Comparison of ENCODE assay signal across 26 mouse cellular contexts in genomic region chr9:118793151-118793785, GRCm38 (mm10).
A peak's percentile ranks its signal among the peaks of the same experiment; 100 is the strongest.
DNase-seq lines count a peak whose midpoint lies in the region; ATAC-seq and TF ChIP-seq lines count a peak whose summit lies in the region.
"Had no signal": no experiment of that assay in that cellular context is flagged by ENCODE, and none has a peak within 500 bp of the region (broad histone marks: within the 10 kb centered on the region; RNA-seq: fewer than 3 reads in every experiment).

No protein-coding gene starts in this region.

- H3K36me3 ChIP-seq in midbrain, embryonic 11.5 days (ENCODE audit: control insufficient read depth, insufficient read depth, low read length) = no peaks in the 10 kb centered on the region
- H3K36me3 ChIP-seq in midbrain, embryonic 16.5 days (ENCODE audit: control insufficient read depth, insufficient read depth, low read length) = no peaks in the 10 kb centered on the region
- H3K36me3 ChIP-seq in ES-E14 (ENCODE audit: control insufficient read depth, insufficient read depth, low read length, poor library complexity, severe bottlenecking) = no peaks in the 10 kb centered on the region
- H3K36me3 ChIP-seq: embryonic facial prominence, embryonic 13.5 days; embryonic facial prominence, embryonic 15.5 days; forebrain, embryonic 15.5 days had no signal

- no peak overlapping the region for H3K9ac ChIP-seq in midbrain, embryonic 11.5 days (ENCODE audit: low read length)
- H3K9ac ChIP-seq in midbrain, embryonic 16.5 days (ENCODE audit: low read depth, low read length) = no peak overlapping the region
- H3K9ac ChIP-seq in ES-E14 (ENCODE audit: insufficient read depth, low read depth, low read length, poor library complexity, severe bottlenecking) = no peak overlapping the region
- H3K9ac ChIP-seq: embryonic facial prominence, embryonic 13.5 days; embryonic facial prominence, embryonic 15.5 days; forebrain, embryonic 13.5 days; forebrain, embryonic 15.5 days; forebrain, postnatal 0 days had no signal

- WGBS in midbrain, embryonic 11.5 days = 78% methylated on average over 14 of the region's 21 CpGs
- 84% methylated on average over 14 of the region's 21 CpGs for WGBS in midbrain, embryonic 16.5 days

- no peak overlapping the region for H3K4me2 ChIP-seq in midbrain, embryonic 11.5 days
- no peak overlapping the region for H3K4me2 ChIP-seq in midbrain, embryonic 16.5 days (ENCODE audit: low read length)
- H3K4me2 ChIP-seq: embryonic facial prominence, embryonic 13.5 days; embryonic facial prominence, embryonic 15.5 days; forebrain, embryonic 13.5 days; forebrain, embryonic 15.5 days had no signal

- H3K4me3 ChIP-seq in midbrain, embryonic 11.5 days (ENCODE audit: low read depth, low read length) = no peak overlapping the region
- no peak overlapping the region for H3K4me3 ChIP-seq in midbrain, embryonic 16.5 days (ENCODE audit: low read depth, low read length)
- H3K4me3 ChIP-seq in ES-E14 (ENCODE audit: insufficient read depth in 1 of 2, low read depth in 1 of 2, low read length in 2 of 2, poor library complexity in 1 of 2, severe bottlenecking in 1 of 2) = peak overlapping the region in 1 of 2 experiments; percentile 9; a peak in 1 of 4 replicates
- no peak overlapping the region for H3K4me3 ChIP-seq in gastrocnemius, adult 2 months
- H3K4me3 ChIP-seq: embryonic facial prominence, embryonic 13.5 days; embryonic facial prominence, embryonic 15.5 days; erythroblast, embryonic 14.5 days; forebrain, embryonic 13.5 days; forebrain, embryonic 15.5 days had no signal

- ATAC-seq in midbrain, embryonic 11.5 days (ENCODE audit: low FRiP score) = no peak
- no peak for ATAC-seq in midbrain, embryonic 16.5 days
- peak; percentile 46; the same call in 1 of the 2 replicates for ATAC-seq in erythroid progenitor cell, adult 5-6 weeks (replicated peaks; ENCODE audit: low FRiP score, poor library complexity, severe bottlenecking)
- ATAC-seq: activated CD4-positive, CD25-positive, alpha-beta regulatory T cell, adult 4 months; CD4-positive, CD25-positive, alpha-beta regulatory T cell, adult 4 months; forebrain, embryonic 13.5 days; forebrain, embryonic 15.5 days; forebrain, postnatal 0 days had no signal

- H3K9me3 ChIP-seq in midbrain, embryonic 11.5 days (ENCODE audit: control insufficient read depth, low read length) = no peaks in the 10 kb centered on the region
- no peaks in the 10 kb centered on the region for H3K9me3 ChIP-seq in midbrain, embryonic 16.5 days (replicated peaks; ENCODE audit: control insufficient read depth, low read length, poor library complexity, severe bottlenecking)
- H3K9me3 ChIP-seq in ES-E14 (ENCODE audit: control insufficient read depth, insufficient read depth, low read depth, low read length) = no peaks in the 10 kb centered on the region
- H3K9me3 ChIP-seq: embryonic facial prominence, embryonic 13.5 days; embryonic facial prominence, embryonic 15.5 days; forebrain, embryonic 13.5 days; forebrain, embryonic 15.5 days had no signal

- peak; percentile 23 for DNase-seq in midbrain, embryonic 11.5 days (ENCODE audit: low spot score, missing footprints)
- DNase-seq in ES-E14 (ENCODE audit: low read depth, low spot score) (peak; percentile 38), WW6 (ENCODE audit: low read depth, low spot score) (peak; percentile 57)
- no peak for DNase-seq in kidney, postnatal 36 days
- no peak for DNase-seq in spleen, postnatal 4 days (ENCODE audit: low spot score in 2 of 2)
- no peak for DNase-seq in gastrocnemius, adult 2 months
- DNase-seq: adrenal gland, adult 8-10 months; adrenal gland, postnatal 14 days; adrenal gland, postnatal 36 days; B cell, adult 2 months; cerebellum, adult 18-20 months; cerebellum, adult 8-10 months; cerebellum, adult 9-11 months; cerebellum, postnatal 14 days; cerebellum, postnatal 36 days; embryo, embryonic 11 days; forebrain, postnatal 0 days had no signal

- in situ Hi-C loops in ES-E14 (cut with MboI; ENCODE audit: low sequenced_read_pairs in 2 of 2, unreplicated experiment in 2 of 2) = no loop called here

- no peak for TF ChIP-seq CTCF in gastrocnemius, adult 2 months (IDR thresholded peaks at IDR 0.05)

- H3K4me1 ChIP-seq in midbrain, embryonic 11.5 days (ENCODE audit: control insufficient read depth, insufficient read depth, low read length) = peaks cover 2% of the 10 kb centered on the region; the same call in 1 of the 2 replicates
- H3K4me1 ChIP-seq in midbrain, embryonic 16.5 days (ENCODE audit: control insufficient read depth, insufficient read depth, low read length) = peaks cover 7% of the 10 kb centered on the region
- H3K4me1 ChIP-seq in ES-E14 (ENCODE audit: control insufficient read depth in 2 of 2, insufficient read depth in 2 of 2, low read length in 2 of 2, poor library complexity in 1 of 2) = peaks cover 0 to 2% of the 10 kb centered on the region in 2 experiments; a peak in 1 of 4 replicates

- H3K27me3 ChIP-seq in midbrain, embryonic 11.5 days (ENCODE audit: control insufficient read depth, insufficient read depth, low read length) = no peaks in the 10 kb centered on the region
- no peaks in the 10 kb centered on the region for H3K27me3 ChIP-seq in midbrain, embryonic 16.5 days (ENCODE audit: control insufficient read depth, insufficient read depth, low read depth, low read length)
- H3K27me3 ChIP-seq: embryonic facial prominence, embryonic 13.5 days; embryonic facial prominence, embryonic 15.5 days; forebrain, embryonic 13.5 days; forebrain, embryonic 15.5 days had no signal

- no peak overlapping the region for H3K27ac ChIP-seq in midbrain, embryonic 11.5 days (ENCODE audit: low read depth, low read length)
- H3K27ac ChIP-seq in midbrain, embryonic 16.5 days (ENCODE audit: low read length) = no peak overlapping the region
- H3K27ac ChIP-seq in ES-E14 (ENCODE audit: insufficient read depth, low read depth, low read length, poor library complexity, severe bottlenecking) = no peak overlapping the region
- no peak overlapping the region for H3K27ac ChIP-seq in gastrocnemius, adult 2 months
- H3K27ac ChIP-seq: embryonic facial prominence, embryonic 13.5 days; embryonic facial prominence, embryonic 15.5 days; forebrain, embryonic 13.5 days; forebrain, embryonic 15.5 days had no signal

- intact Hi-C loops in gastrocnemius, adult 2 months (cut with DNase I) = no loop called here

TF ChIP-seq in ES-E14, 5 proteins besides CTCF, POLR2A, EP300 and RAD21:
- TF ChIP-seq MAFK (IDR thresholded peaks at IDR 0.05; ENCODE audit: insufficient read depth, low read depth, low read length) (no peak), HCFC1 (IDR thresholded peaks at IDR 0.05; ENCODE audit: borderline replicate concordance, insufficient read depth, low read length) (no peak), ZNF384 (IDR thresholded peaks at IDR 0.05; ENCODE audit: low read depth, low read length) (no peak), CHD2 (IDR thresholded peaks at IDR 0.05; ENCODE audit: low read depth, low read length) (peak; percentile 32; the same call in 1 of the 2 replicates), ZC3H11A (IDR thresholded peaks at IDR 0.05; ENCODE audit: borderline replicate concordance, low read depth, low read length) (no peak)

Comparison
In these comparisons a context has a peak if more than half of its experiments do, and no peak if none do; other contexts are left out.
1. DNase-seq: peak in midbrain, embryonic 11.5 days (single experiment), ES-E14 (single experiment) and WW6 (single experiment); none in kidney, postnatal 36 days (0 of 2), spleen, postnatal 4 days (0 of 2) and gastrocnemius, adult 2 months (single experiment).